Mouse (Mus musculus) kidney, adult 9 months (tissue): ENCODE measurements around the gene Gm7544.
"Not testable (repeated sequence)": the region's sequence is repeated elsewhere in the genome, so short reads cannot be mapped to it uniquely, and the experiment has no call there.

Source experiments
- DNase-seq: peaks from one replicate; pipeline ENCODE4 v3.0.0; 2022

Gm7544 gene

DNA sequence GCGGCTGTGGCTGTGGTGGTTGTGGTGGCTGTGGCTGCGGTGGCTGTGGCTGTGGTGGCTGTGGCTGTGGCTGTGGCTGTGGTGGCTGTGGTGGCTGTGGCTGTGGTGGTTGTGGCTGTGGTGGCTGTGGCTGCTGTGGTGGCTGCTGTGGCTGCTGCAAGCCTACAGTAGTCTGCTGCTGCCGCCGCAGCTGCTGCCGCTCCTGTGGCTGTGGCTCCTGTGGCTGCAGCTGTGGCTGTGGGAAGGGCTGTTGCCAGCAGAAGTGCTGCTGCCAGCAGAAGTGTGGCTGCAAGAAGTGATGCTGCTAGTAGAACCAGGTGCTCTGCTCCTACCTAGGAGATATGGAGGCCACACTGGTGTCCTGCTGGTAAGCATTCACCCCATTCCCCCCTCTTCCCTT, 42.4 kb downstream of the Gm7544 start:
- DNase-seq = not testable (repeated sequence)

DNA sequence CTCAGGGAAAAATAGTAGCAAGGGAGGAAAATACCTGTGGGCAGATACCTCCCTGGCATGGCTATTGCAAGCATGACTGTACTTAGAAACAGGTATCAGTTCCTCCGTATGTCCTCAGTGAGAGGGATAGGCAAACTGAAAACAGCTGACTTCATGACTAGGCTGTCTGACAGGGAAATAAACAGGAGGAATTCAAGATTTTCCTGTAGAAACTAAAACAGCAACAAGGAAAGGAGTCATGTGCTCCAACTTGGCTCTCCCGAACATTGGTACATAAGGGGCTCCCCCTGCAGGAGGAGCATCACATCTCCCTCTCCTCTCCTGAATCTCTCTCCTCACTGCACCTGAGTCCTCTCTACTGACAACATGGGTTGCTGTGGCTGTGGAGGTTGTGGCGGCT, 42.8 kb downstream of the Gm7544 start, which contains the start of gene A030005L19Rik:
A030005L19Rik (plus strand) TSS at position 301 of the 400 bp plus-strand sequence.
- peak; percentile 24 for DNase-seq

DNA sequence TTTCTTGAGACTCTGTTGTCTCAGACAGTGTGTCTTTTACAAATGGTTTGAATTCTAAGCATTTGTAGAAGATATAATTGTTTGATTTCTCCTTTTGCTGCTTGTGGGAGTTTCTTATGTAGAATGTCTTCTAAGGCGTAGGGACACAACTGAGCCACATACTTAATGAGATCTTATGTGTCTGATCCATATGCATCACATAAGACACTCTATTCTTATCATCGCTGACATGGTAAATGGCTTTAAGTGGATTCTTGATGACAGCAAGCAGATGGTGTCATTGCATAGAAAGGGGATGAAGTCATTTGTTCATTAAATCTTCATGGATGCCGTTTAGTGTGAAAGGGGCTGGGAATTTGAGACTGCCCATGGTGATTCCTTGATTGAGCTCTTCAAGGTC, 49.9 kb downstream of the Gm7544 start:
- DNase-seq = no peak
